Mouse (Mus musculus) kidney, adult 2 months (tissue): ENCODE measurements around the gene Cdc42bpg. TPM values are rescaled to one million over a fixed set of nuclear protein-coding genes. Genes with fewer than 3 reads are reported as not detected.
A peak's percentile ranks its signal among the peaks of the same experiment; 100 is the strongest.

ENCODE experiments used
- DNase-seq: peaks from one replicate; pipeline ENCODE4 v3.0.0; 2021
- H3K27ac ChIP-seq: fragments of 200-500 bp; 2 replicates; pipeline ENCODE4 v1.5.1; 2012; ENCODE audit warnings: low read depth, low read length, control low read depth, inconsistent platforms; ENCODE audit not compliant: insufficient read depth
- H3K27me3 ChIP-seq: fragments of 200-500 bp; replicated peaks from 2 replicates; pipeline ENCODE4 v1.6.1; 2012; ENCODE audit warnings: mild to moderate bottlenecking, moderate library complexity, low read length, inconsistent platforms; ENCODE audit not compliant: control insufficient read depth, insufficient read depth
- H3K36me3 ChIP-seq: fragments of 200-500 bp; 2 replicates; pipeline ENCODE4 v1.6.1; 2012; ENCODE audit warnings: mild to moderate bottlenecking, moderate library complexity, low read length, inconsistent platforms; ENCODE audit not compliant: control insufficient read depth, insufficient read depth
- H3K4me1 ChIP-seq: fragments of 200-500 bp; 2 replicates; pipeline ENCODE4 v1.6.1; 2011; ENCODE audit warnings: low read length; ENCODE audit not compliant: control insufficient read depth, insufficient read depth
- H3K4me3 ChIP-seq: fragments of 200-500 bp; 2 replicates; pipeline ENCODE4 v1.5.1; 2011; ENCODE audit warnings: mild to moderate bottlenecking, low read depth, low read length, control low read depth; ENCODE audit not compliant: insufficient read depth
- CTCF ChIP-seq: fragments of 200-500 bp; conservative IDR thresholded peaks from 2 replicates; pipeline ENCODE4 v1.5.1; 2011; ENCODE audit warnings: low read depth, mild to moderate bottlenecking, control low read depth, low read length, moderate library complexity, mixed read lengths; ENCODE audit not compliant: insufficient read depth, insufficient read length
- POLR2A ChIP-seq: fragments of 200-500 bp; IDR thresholded peaks from one replicate; pipeline ENCODE4 v1.6.1; 2011; ENCODE audit warnings: low read depth, low read length, control low read depth
- WGBS: fragments of 180-500 bp; shearing (Covaris S2); methylation state at CpG from one replicate; pipeline ENCODE4 v1.1.7; 2018; 5-methylcytosine and 5-hydroxymethylcytosine counted together
- polyA plus RNA-seq: library from polyadenylated mRNA; depleted of rRNA; stranded (reverse); fragments of >200 nt; gene quantifications from 2 replicates; pipeline ENCODE4 v1.2.3, GENCODE M21; 2012

Cdc42bpg gene
- polyA plus RNA-seq, 1 experiment, result 26.6 TPM

GRCm38 (mm10) chr19:6270661-6271060 is 35.6 kb upstream of the Cdc42bpg start:
- Histone ChIP-seq H3K36me3 (no peaks in the 10 kb centered on the region), H3K27me3 (no peaks in the 10 kb centered on the region), H3K4me1 (peaks cover 29% of the 10 kb centered on the region), H3K27ac (peak overlapping the region; percentile 75), H3K4me3 (no peak overlapping the region)
- TF ChIP-seq CTCF (no peak), POLR2A (no peak)
- WGBS, result 69% methylated on average over 9 of the region's 9 CpGs
- no peak for DNase-seq

DNA sequence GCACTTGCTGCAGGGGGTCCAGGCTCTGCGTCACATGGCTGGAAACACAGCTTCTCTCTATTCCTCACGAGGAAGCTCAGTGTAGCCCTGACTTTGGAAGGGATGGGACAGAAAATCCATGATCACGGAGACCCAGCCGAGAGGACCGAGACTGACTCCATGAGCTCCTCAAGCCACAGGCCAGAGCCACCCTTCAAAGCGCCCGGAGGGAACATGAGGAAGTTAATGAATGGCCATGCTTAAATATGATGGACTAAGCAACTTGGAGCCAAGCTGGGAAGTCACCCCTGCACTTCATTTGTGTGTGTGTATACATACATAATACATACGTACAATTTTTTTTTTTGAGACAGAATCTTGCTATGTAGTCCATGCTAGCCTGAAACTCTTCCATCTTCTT is 35.0 kb upstream of the Cdc42bpg start:
- H3K27ac ChIP-seq, result peak overlapping the region; percentile 98
- no peak for TF ChIP-seq POLR2A
- TF ChIP-seq CTCF, result no peak
- peak; percentile 76 for DNase-seq
- no peaks in the 10 kb centered on the region for H3K36me3 ChIP-seq
- H3K4me3 ChIP-seq, result no peak overlapping the region
- H3K27me3 ChIP-seq, result no peaks in the 10 kb centered on the region
- WGBS, result 41% methylated on average over 8 of the region's 8 CpGs
- peaks cover 32% of the 10 kb centered on the region for H3K4me1 ChIP-seq

GRCm38 (mm10) chr19:6272053-6272452 is 34.2 kb upstream of the Cdc42bpg start:
- TF ChIP-seq CTCF, result no peak
- TF ChIP-seq POLR2A, result no peak
- peak; percentile 90 for DNase-seq
- peak overlapping the region; percentile 98 for H3K27ac ChIP-seq
- H3K4me1 ChIP-seq, result peaks cover 32% of the 10 kb centered on the region
- H3K4me3 ChIP-seq, result no peak overlapping the region
- 57% methylated on average over 7 of the region's 7 CpGs for WGBS
- no peaks in the 10 kb centered on the region for H3K36me3 ChIP-seq
- no peaks in the 10 kb centered on the region for H3K27me3 ChIP-seq

DNA sequence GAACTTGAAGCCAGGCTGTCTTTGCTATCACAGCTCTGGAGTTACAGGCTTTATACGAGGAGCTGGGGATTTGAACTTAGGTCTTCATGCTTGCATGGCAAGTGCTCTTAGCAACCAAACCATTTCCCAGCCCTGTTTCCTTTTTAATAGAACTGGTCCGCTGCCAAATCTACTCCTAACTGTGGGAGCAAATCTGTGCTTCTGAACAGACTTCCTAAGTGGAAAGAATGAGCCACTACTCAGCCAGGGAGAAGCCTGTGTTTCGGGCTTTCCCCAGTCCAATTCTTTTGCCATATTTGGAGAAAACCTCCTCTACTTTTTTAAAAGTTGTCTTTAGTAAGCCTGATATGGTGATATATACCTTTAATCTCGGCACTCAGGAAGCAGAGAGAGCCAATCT is 33.5 kb upstream of the Cdc42bpg start:
- Histone ChIP-seq H3K4me1 (peaks cover 32% of the 10 kb centered on the region), H3K4me3 (no peak overlapping the region), H3K36me3 (no peaks in the 10 kb centered on the region), H3K27ac (peak overlapping the region; percentile 94), H3K27me3 (no peaks in the 10 kb centered on the region)
- peak; percentile 51 for DNase-seq
- 54% methylated on average over 4 of the region's 4 CpGs for WGBS
- TF ChIP-seq POLR2A (no peak), CTCF (no peak)

GRCm38 (mm10) chr19:6273592-6273991 is 32.7 kb upstream of the Cdc42bpg start:
- Histone ChIP-seq H3K27ac (peak overlapping the region; percentile 5; the same call in 1 of the 2 replicates), H3K27me3 (no peaks in the 10 kb centered on the region), H3K4me1 (peaks cover 37% of the 10 kb centered on the region), H3K36me3 (no peaks in the 10 kb centered on the region), H3K4me3 (no peak overlapping the region)
- TF ChIP-seq POLR2A (no peak), CTCF (no peak)
- WGBS, result 58% methylated on average over 4 of the region's 4 CpGs
- DNase-seq, result no peak

GRCm38 (mm10) chr19:6273998-6274608 is 32.2 kb upstream of the Cdc42bpg start:
- DNase-seq, result no peak
- H3K27ac ChIP-seq, result peak overlapping the region; percentile 5; the same call in 1 of the 2 replicates
- H3K36me3 ChIP-seq, result no peaks in the 10 kb centered on the region
- WGBS, result 78% methylated on average over 13 of the region's 13 CpGs
- TF ChIP-seq CTCF, result no peak
- TF ChIP-seq POLR2A, result no peak
- no peak overlapping the region for H3K4me3 ChIP-seq
- peaks cover 42% of the 10 kb centered on the region for H3K4me1 ChIP-seq
- H3K27me3 ChIP-seq, result no peaks in the 10 kb centered on the region

GRCm38 (mm10) chr19:6275740-6276389 is 30.4 kb upstream of the Cdc42bpg start:
- 6% methylated on average over 15 of the region's 15 CpGs for WGBS

More at GRCm38 (mm10) chr19:6275740-6276389, 30.4 kb upstream of the Cdc42bpg start:
- Histone ChIP-seq H3K27ac (peak overlapping the region; percentile 53), H3K36me3 (no peaks in the 10 kb centered on the region), H3K27me3 (no peaks in the 10 kb centered on the region), H3K4me3 (peak overlapping the region; percentile 51), H3K4me1 (peaks cover 50% of the 10 kb centered on the region)
- peak; percentile 48 for DNase-seq
- no peak for TF ChIP-seq CTCF
